Mouse (Mus musculus): Measurements from ENCODE around the gene Krt86.
"Not testable (repeated sequence)": the region's sequence is repeated elsewhere in the genome, so short reads cannot be mapped to it uniquely, and the experiment has no call there.

- TF ChIP-seq CTCF (IDR thresholded peaks at IDR 0.05; ENCODE audit: borderline replicate concordance, insufficient read depth, low read depth, low read length); POLR2A (IDR thresholded peaks at IDR 0.05; ENCODE audit: borderline replicate concordance, insufficient read depth, low read length): not testable (repeated sequence)
Measured at GRCm38 (mm10) chr15:101517161-101517560, 43.9 kb downstream of the Krt86 start, which contains the start of gene Gm49425.
